Mouse (Mus musculus): ENCODE results near the gene Trhr2.

- TF ChIP-seq CTCF (IDR thresholded peaks at IDR 0.05; ENCODE audit: low read depth) (peak; percentile 91), EP300 (IDR thresholded peaks at IDR 0.05; ENCODE audit: low read depth) (no peak)
These were observed 27.6 kb downstream of the Trhr2 start for GRCm38 (mm10) chr8:122332753-122333506.
